Mouse (Mus musculus) mouse trophoblast stem cell (cell line): ENCODE results near the gene Tex26.

ENCODE experiments used
- in situ Hi-C, 2 experiments: fragments of 300-500 bp; cut with MseI, MboI; formaldehyde crosslinking; loops; 2 replicates in 1 of 2; 3 replicates in 1 of 2; pipeline ENCODE4 v1.15.1; 2025

Gene Tex26

GRCm38 (mm10) chr5:149433618-149434017 lies 5.8 kb upstream of the Tex26 start:
- in situ Hi-C loops, result no loop called here

- in situ Hi-C loops, result no loop called here
Measured at GRCm38 (mm10) chr5:149434141-149434690, 5.2 kb upstream of the Tex26 start.

GRCm38 (mm10) chr5:149436541-149436940 lies 2.9 kb upstream of the Tex26 start:
- in situ Hi-C loops, result no loop called here

- in situ Hi-C loops, result no loop called here
Measured at GRCm38 (mm10) chr5:149437150-149437549, 2.3 kb upstream of the Tex26 start.

- in situ Hi-C loops, result no loop called here
Measured at GRCm38 (mm10) chr5:149440180-149440573, 717 bp downstream of the Tex26 start.

- in situ Hi-C loops, result no loop called here
Measured at GRCm38 (mm10) chr5:149441646-149442276, 2.3 kb downstream of the Tex26 start.

- in situ Hi-C loops, result no loop called here
Measured at GRCm38 (mm10) chr5:149442277-149442660, 2.8 kb downstream of the Tex26 start.

- in situ Hi-C loops, result no loop called here
Measured at GRCm38 (mm10) chr5:149444451-149444850, 5.0 kb downstream of the Tex26 start.

GRCm38 (mm10) chr5:149446495-149446894 lies 7.0 kb downstream of the Tex26 start:
- in situ Hi-C loops, result no loop called here

- in situ Hi-C loops, result no loop called here
Measured at GRCm38 (mm10) chr5:149447733-149448132, 8.3 kb downstream of the Tex26 start.

GRCm38 (mm10) chr5:149449406-149449805 lies 9.9 kb downstream of the Tex26 start:
- in situ Hi-C loops, result no loop called here

GRCm38 (mm10) chr5:149451209-149451681 lies 11.8 kb downstream of the Tex26 start:
- in situ Hi-C loops, result no loop called here

- in situ Hi-C loops, result no loop called here
Measured at GRCm38 (mm10) chr5:149454281-149454680, 14.8 kb downstream of the Tex26 start.

GRCm38 (mm10) chr5:149456544-149456943 lies 17.1 kb downstream of the Tex26 start:
- in situ Hi-C loops, result no loop called here

- in situ Hi-C loops, result no loop called here
Measured at GRCm38 (mm10) chr5:149462071-149462470, 22.6 kb downstream of the Tex26 start.

- in situ Hi-C loops, result no loop called here
Measured at GRCm38 (mm10) chr5:149465305-149465704, 25.8 kb downstream of the Tex26 start.

GRCm38 (mm10) chr5:149474142-149474541 lies 34.7 kb downstream of the Tex26 start:
- in situ Hi-C loops, result no loop called here

GRCm38 (mm10) chr5:149474701-149475468 lies 35.4 kb downstream of the Tex26 start:
- in situ Hi-C loops, result no loop called here

GRCm38 (mm10) chr5:149481920-149482319 lies 42.5 kb downstream of the Tex26 start:
- in situ Hi-C loops, result no loop called here

- in situ Hi-C loops, result no loop called here
Measured at GRCm38 (mm10) chr5:149483321-149484052, 44.0 kb downstream of the Tex26 start.

- in situ Hi-C loops, result no loop called here
Measured at GRCm38 (mm10) chr5:149484270-149484669, 44.8 kb downstream of the Tex26 start.

GRCm38 (mm10) chr5:149485447-149485846 lies 46.0 kb downstream of the Tex26 start:
- in situ Hi-C loops, result no loop called here
